Mouse (Mus musculus): ENCODE results near the gene Cacna1b. TPM values are rescaled to one million over a fixed set of nuclear protein-coding genes. Genes with fewer than 3 reads are reported as not detected.

Cacna1b gene
- polyA plus RNA-seq, 1 experiment from 2014 or later, result 12.0 TPM

GRCm38 (mm10) chr2:24776831-24777230 is 13.9 kb upstream of the Cacna1b start:
- H3K4me3 ChIP-seq (replicated peaks; ENCODE audit: low read depth, low read length), result no peak overlapping the region
- DNase-seq, result no peak
- H3K9ac ChIP-seq (replicated peaks; ENCODE audit: low read length), result no peak overlapping the region
- WGBS, result 14% methylated on average over 3 of the region's 5 CpGs
- no peak for ATAC-seq (ENCODE audit: low FRiP score, low TSS enrichment)
- H3K27ac ChIP-seq (replicated peaks; ENCODE audit: low read depth, low read length), result no peak overlapping the region
- H3K4me1 ChIP-seq (ENCODE audit: control insufficient read depth, insufficient read depth, low read length), result no peaks in the 10 kb centered on the region
- H3K27me3 ChIP-seq (ENCODE audit: control insufficient read depth, insufficient read depth, low read length), result 0 out of 2 replicates have a peak, but pooled peaks cover 6% of the 10 kb centered on the region
- no peak overlapping the region for H3K4me2 ChIP-seq (ENCODE audit: low read length)
- no peaks in the 10 kb centered on the region for H3K9me3 ChIP-seq (ENCODE audit: control insufficient read depth, low read length)
- no peaks in the 10 kb centered on the region for H3K36me3 ChIP-seq (ENCODE audit: control insufficient read depth, insufficient read depth, low read length)

- DNase-seq (no peak), ATAC-seq (ENCODE audit: low FRiP score, low TSS enrichment) (no peak)
- no peaks in the 10 kb centered on the region for H3K4me1 ChIP-seq (ENCODE audit: control insufficient read depth, insufficient read depth, low read length)
- H3K9me3 ChIP-seq (ENCODE audit: control insufficient read depth, low read length), result no peaks in the 10 kb centered on the region
- H3K27ac ChIP-seq (replicated peaks; ENCODE audit: low read depth, low read length), result no peak overlapping the region
- no peak overlapping the region for H3K9ac ChIP-seq (replicated peaks; ENCODE audit: low read length)
- no peak overlapping the region for H3K4me3 ChIP-seq (replicated peaks; ENCODE audit: low read depth, low read length)
- H3K27me3 ChIP-seq (ENCODE audit: control insufficient read depth, insufficient read depth, low read length), result 0 out of 2 replicates have a peak, but pooled peaks cover 6% of the 10 kb centered on the region
- no peak overlapping the region for H3K4me2 ChIP-seq (ENCODE audit: low read length)
- H3K36me3 ChIP-seq (ENCODE audit: control insufficient read depth, insufficient read depth, low read length), result no peaks in the 10 kb centered on the region
- 84% methylated on average over 11 of the region's 11 CpGs for WGBS
Observed at GRCm38 (mm10) chr2:24775951-24776587, 13.1 kb upstream of the Cacna1b start.

- H3K9ac ChIP-seq (replicated peaks; ENCODE audit: low read length), result no peak overlapping the region
- DNase-seq (no peak), ATAC-seq (ENCODE audit: low FRiP score, low TSS enrichment) (no peak)
- H3K4me1 ChIP-seq (ENCODE audit: control insufficient read depth, insufficient read depth, low read length), result no peaks in the 10 kb centered on the region
- 67% methylated on average over 7 of the region's 7 CpGs for WGBS
- no peaks in the 10 kb centered on the region for H3K36me3 ChIP-seq (ENCODE audit: control insufficient read depth, insufficient read depth, low read length)
- no peak overlapping the region for H3K27ac ChIP-seq (replicated peaks; ENCODE audit: low read depth, low read length)
- H3K4me3 ChIP-seq (replicated peaks; ENCODE audit: low read depth, low read length), result no peak overlapping the region
- H3K27me3 ChIP-seq (ENCODE audit: control insufficient read depth, insufficient read depth, low read length), result 0 out of 2 replicates have a peak, but pooled peaks cover 6% of the 10 kb centered on the region
- H3K9me3 ChIP-seq (ENCODE audit: control insufficient read depth, low read length), result no peaks in the 10 kb centered on the region
- H3K4me2 ChIP-seq (ENCODE audit: low read length), result no peak overlapping the region
Observed at GRCm38 (mm10) chr2:24774832-24775231, 11.9 kb upstream of the Cacna1b start.

GRCm38 (mm10) chr2:24770861-24771260 is 7.9 kb upstream of the Cacna1b start:
- Histone ChIP-seq H3K9me3 (ENCODE audit: control insufficient read depth, low read length) (no peaks in the 10 kb centered on the region), H3K36me3 (ENCODE audit: control insufficient read depth, insufficient read depth, low read length) (no peaks in the 10 kb centered on the region), H3K4me2 (ENCODE audit: low read length) (no peak overlapping the region), H3K27ac (replicated peaks; ENCODE audit: low read depth, low read length) (no peak overlapping the region), H3K9ac (replicated peaks; ENCODE audit: low read length) (no peak overlapping the region), H3K4me3 (replicated peaks; ENCODE audit: low read depth, low read length) (no peak overlapping the region), H3K27me3 (ENCODE audit: control insufficient read depth, insufficient read depth, low read length) (0 out of 2 replicates have a peak, but pooled peaks cover 6% of the 10 kb centered on the region), H3K4me1 (ENCODE audit: control insufficient read depth, insufficient read depth, low read length) (no peaks in the 10 kb centered on the region)
- ATAC-seq (ENCODE audit: low FRiP score, low TSS enrichment) (no peak), DNase-seq (no peak)
- WGBS, result 83% methylated on average over 4 of the region's 4 CpGs

- H3K4me1 ChIP-seq (ENCODE audit: control insufficient read depth, insufficient read depth, low read length), result peaks cover 10% of the 10 kb centered on the region
- ATAC-seq (ENCODE audit: low FRiP score, low TSS enrichment) (peak; percentile 60), DNase-seq (peak; percentile 77)
- peak overlapping the region; percentile 80 for H3K27ac ChIP-seq (replicated peaks; ENCODE audit: low read depth, low read length)
- H3K36me3 ChIP-seq (ENCODE audit: control insufficient read depth, insufficient read depth, low read length), result 0 out of 2 replicates have a peak, but pooled peaks cover 9% of the 10 kb centered on the region
- H3K4me2 ChIP-seq (ENCODE audit: low read length), result peak overlapping the region; percentile 86
- H3K9ac ChIP-seq (replicated peaks; ENCODE audit: low read length), result peak overlapping the region; percentile 90
- H3K4me3 ChIP-seq (replicated peaks; ENCODE audit: low read depth, low read length), result peak overlapping the region; percentile 81
- H3K9me3 ChIP-seq (ENCODE audit: control insufficient read depth, low read length), result no peaks in the 10 kb centered on the region
- H3K27me3 ChIP-seq (ENCODE audit: control insufficient read depth, insufficient read depth, low read length), result no peaks in the 10 kb centered on the region
- under 1% methylated on average over 52 of the region's 52 CpGs for WGBS
Observed at GRCm38 (mm10) chr2:24762446-24762960, 449 bp downstream of the Cacna1b start.

- Histone ChIP-seq H3K27me3 (ENCODE audit: control insufficient read depth, insufficient read depth, low read length) (no peaks in the 10 kb centered on the region), H3K36me3 (ENCODE audit: control insufficient read depth, insufficient read depth, low read length) (peaks cover 13% of the 10 kb centered on the region; the same call in 1 of the 2 replicates), H3K9me3 (ENCODE audit: control insufficient read depth, low read length) (no peaks in the 10 kb centered on the region), H3K4me3 (replicated peaks; ENCODE audit: low read depth, low read length) (peak overlapping the region; percentile 81), H3K4me2 (ENCODE audit: low read length) (peak overlapping the region; percentile 86), H3K27ac (replicated peaks; ENCODE audit: low read depth, low read length) (peak overlapping the region; percentile 80), H3K4me1 (ENCODE audit: control insufficient read depth, insufficient read depth, low read length) (peaks cover 10% of the 10 kb centered on the region), H3K9ac (replicated peaks; ENCODE audit: low read length) (peak overlapping the region; percentile 90)
- WGBS, result under 1% methylated on average over 35 of the region's 35 CpGs
- DNase-seq, result peak; percentile 84
- ATAC-seq (ENCODE audit: low FRiP score, low TSS enrichment), result peak; percentile 57
Observed at GRCm38 (mm10) chr2:24761923-24762445, 968 bp downstream of the Cacna1b start.

- Histone ChIP-seq H3K4me1 (ENCODE audit: control insufficient read depth, insufficient read depth, low read length) (no peaks in the 10 kb centered on the region), H3K4me2 (ENCODE audit: low read length) (no peak overlapping the region), H3K9ac (replicated peaks; ENCODE audit: low read length) (no peak overlapping the region), H3K27me3 (ENCODE audit: control insufficient read depth, insufficient read depth, low read length) (no peaks in the 10 kb centered on the region), H3K9me3 (ENCODE audit: control insufficient read depth, low read length) (no peaks in the 10 kb centered on the region), H3K4me3 (replicated peaks; ENCODE audit: low read depth, low read length) (no peak overlapping the region), H3K27ac (replicated peaks; ENCODE audit: low read depth, low read length) (no peak overlapping the region), H3K36me3 (ENCODE audit: control insufficient read depth, insufficient read depth, low read length) (peaks cover 59% of the 10 kb centered on the region)
- 95% methylated on average over 1 of the region's 1 CpGs for WGBS
- ATAC-seq (ENCODE audit: low FRiP score, low TSS enrichment), result 0 out of 2 replicates have a peak, but pooled peaks have one; percentile 19
- peak; percentile 72 for DNase-seq
Observed at GRCm38 (mm10) chr2:24755276-24755675, 7.7 kb downstream of the Cacna1b start.

GRCm38 (mm10) chr2:24752599-24752998 is 10.4 kb downstream of the Cacna1b start:
- Histone ChIP-seq H3K36me3 (ENCODE audit: control insufficient read depth, insufficient read depth, low read length) (peaks cover 68% of the 10 kb centered on the region), H3K4me2 (ENCODE audit: low read length) (no peak overlapping the region), H3K27me3 (ENCODE audit: control insufficient read depth, insufficient read depth, low read length) (no peaks in the 10 kb centered on the region), H3K9me3 (ENCODE audit: control insufficient read depth, low read length) (no peaks in the 10 kb centered on the region), H3K27ac (replicated peaks; ENCODE audit: low read depth, low read length) (no peak overlapping the region), H3K4me1 (ENCODE audit: control insufficient read depth, insufficient read depth, low read length) (no peaks in the 10 kb centered on the region), H3K9ac (replicated peaks; ENCODE audit: low read length) (no peak overlapping the region), H3K4me3 (replicated peaks; ENCODE audit: low read depth, low read length) (no peak overlapping the region)
- WGBS, result 75% methylated on average over 4 of the region's 4 CpGs
- DNase-seq (no peak), ATAC-seq (ENCODE audit: low FRiP score, low TSS enrichment) (no peak)

GRCm38 (mm10) chr2:24750051-24750450 is 12.9 kb downstream of the Cacna1b start:
- H3K9ac ChIP-seq (replicated peaks; ENCODE audit: low read length), result no peak overlapping the region
- peaks cover 59% of the 10 kb centered on the region for H3K36me3 ChIP-seq (ENCODE audit: control insufficient read depth, insufficient read depth, low read length)
- WGBS, result 71% methylated on average over 3 of the region's 3 CpGs
- no peaks in the 10 kb centered on the region for H3K9me3 ChIP-seq (ENCODE audit: control insufficient read depth, low read length)
- no peak overlapping the region for H3K4me2 ChIP-seq (ENCODE audit: low read length)
- no peak overlapping the region for H3K27ac ChIP-seq (replicated peaks; ENCODE audit: low read depth, low read length)
- no peaks in the 10 kb centered on the region for H3K27me3 ChIP-seq (ENCODE audit: control insufficient read depth, insufficient read depth, low read length)
- ATAC-seq (ENCODE audit: low FRiP score, low TSS enrichment) (no peak), DNase-seq (no peak)
- no peaks in the 10 kb centered on the region for H3K4me1 ChIP-seq (ENCODE audit: control insufficient read depth, insufficient read depth, low read length)
- no peak overlapping the region for H3K4me3 ChIP-seq (replicated peaks; ENCODE audit: low read depth, low read length)

Data from midbrain, embryonic 14.5 days (tissue).